Mouse (Mus musculus): ENCODE measurements around the gene 1700001K19Rik.

GRCm38 (mm10) chr12:110711270-110711669 lies 28.9 kb upstream of the 1700001K19Rik start:
- TF ChIP-seq CTCF (IDR thresholded peaks at IDR 0.05; ENCODE audit: control insufficient read depth, insufficient read depth, low read length) (no peak), POLR2A (IDR thresholded peaks at IDR 0.05; ENCODE audit: borderline replicate concordance, control insufficient read depth, low read depth, low read length) (no peak)
